Mouse (Mus musculus) activated CD4-positive, CD25-positive, alpha-beta regulatory T cell, adult 4 months (primary cell): ENCODE data around the gene Igdcc3. TPM values are rescaled to one million over a fixed set of nuclear protein-coding genes. Genes with fewer than 3 reads are reported as not detected.

ENCODE experiments used
- ATAC-seq: one replicate; pipeline ENCODE4 v1.8.0; 2017
- polyA plus RNA-seq, 2 experiments: library from polyadenylated mRNA; unstranded; fragments of 100-300 nt; shearing (Covaris generic); gene quantifications; one replicate each; pipeline ENCODE4 v1.2.1; 2017

Igdcc3 gene
- not detected for polyA plus RNA-seq

DNA sequence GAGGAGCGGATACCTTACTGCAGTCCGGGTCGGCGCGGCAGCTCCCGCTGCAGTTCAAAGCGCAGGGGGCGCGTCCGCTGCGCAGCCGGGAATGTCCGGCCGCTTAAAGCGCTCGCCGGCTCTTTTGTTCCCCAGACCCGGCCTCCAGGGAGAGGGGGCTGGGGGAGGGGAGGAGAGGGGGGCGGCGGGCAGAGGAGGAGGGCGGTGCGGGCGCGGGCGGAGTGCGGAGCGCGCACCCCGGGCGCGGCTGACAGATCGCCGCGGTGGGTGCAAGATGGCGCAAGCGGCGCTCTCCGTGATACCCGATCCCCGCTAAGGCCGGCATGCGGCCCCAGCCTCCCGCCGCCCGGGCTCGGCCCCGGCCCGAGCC lies at the start of gene Igdcc3:
Igdcc3 (plus strand) TSS at position 254 of the 370 bp plus-strand sequence.
- no peak for ATAC-seq

DNA sequence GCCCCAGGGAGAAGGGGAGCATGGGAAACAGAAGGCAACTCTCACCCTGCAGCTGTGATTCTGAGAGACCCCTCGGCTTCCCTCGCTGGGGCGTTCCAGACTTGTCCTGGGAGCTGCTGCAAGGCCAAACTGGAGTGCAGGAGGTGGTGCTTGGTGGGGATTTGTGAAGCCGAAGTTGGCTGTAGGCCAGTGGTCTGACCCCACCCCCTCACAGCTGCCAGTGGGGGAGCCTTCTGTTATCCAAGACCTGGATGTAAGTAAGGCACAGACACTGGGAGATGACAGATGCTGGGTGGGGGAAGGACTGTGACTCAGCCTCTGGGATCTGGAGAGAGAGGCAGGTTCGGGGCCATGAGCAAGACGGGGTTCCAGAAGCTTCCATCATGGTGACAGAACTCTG lies 46.8 kb upstream of the Igdcc3 start:
- no peak for ATAC-seq

DNA sequence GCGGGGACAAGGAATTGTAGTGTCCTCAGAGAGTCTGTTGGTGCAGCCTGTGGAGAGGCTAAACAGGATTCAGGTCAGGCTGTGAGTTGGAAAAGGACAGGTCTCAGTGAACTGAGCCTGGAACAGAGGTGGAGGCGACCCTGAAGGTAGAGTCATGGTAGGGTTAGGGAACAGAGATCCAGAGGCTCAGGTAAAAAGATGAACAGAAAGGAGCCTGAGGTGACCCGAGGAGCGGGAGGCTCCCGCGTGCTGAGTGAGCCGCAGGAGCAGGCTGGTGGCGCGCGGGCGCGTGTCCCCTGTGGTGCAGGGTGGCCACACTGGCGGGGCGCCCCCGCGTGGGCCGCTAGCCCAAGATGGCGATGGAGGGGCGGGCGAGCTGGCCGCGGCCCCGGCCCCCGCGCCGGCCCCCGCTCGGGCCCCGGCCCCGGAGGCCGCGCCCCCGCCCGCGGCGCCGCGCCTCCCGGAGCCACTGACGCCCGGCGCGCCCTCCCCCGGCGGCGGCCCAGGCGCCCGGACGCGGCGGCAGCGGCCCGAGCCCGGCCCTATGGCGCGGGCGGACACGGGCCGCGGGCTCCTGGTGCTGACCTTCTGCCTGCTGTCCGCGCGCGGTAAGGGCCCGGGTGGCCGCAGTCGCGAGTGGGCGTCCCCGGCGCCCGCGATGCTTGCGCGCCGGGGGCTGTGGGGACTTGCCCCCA lies 39.9 kb upstream of the Igdcc3 start, which contains the start of gene Igdcc4:
Igdcc4 (plus strand) TSS at position 496 of the 695 bp plus-strand sequence.
- ATAC-seq, result no peak

DNA sequence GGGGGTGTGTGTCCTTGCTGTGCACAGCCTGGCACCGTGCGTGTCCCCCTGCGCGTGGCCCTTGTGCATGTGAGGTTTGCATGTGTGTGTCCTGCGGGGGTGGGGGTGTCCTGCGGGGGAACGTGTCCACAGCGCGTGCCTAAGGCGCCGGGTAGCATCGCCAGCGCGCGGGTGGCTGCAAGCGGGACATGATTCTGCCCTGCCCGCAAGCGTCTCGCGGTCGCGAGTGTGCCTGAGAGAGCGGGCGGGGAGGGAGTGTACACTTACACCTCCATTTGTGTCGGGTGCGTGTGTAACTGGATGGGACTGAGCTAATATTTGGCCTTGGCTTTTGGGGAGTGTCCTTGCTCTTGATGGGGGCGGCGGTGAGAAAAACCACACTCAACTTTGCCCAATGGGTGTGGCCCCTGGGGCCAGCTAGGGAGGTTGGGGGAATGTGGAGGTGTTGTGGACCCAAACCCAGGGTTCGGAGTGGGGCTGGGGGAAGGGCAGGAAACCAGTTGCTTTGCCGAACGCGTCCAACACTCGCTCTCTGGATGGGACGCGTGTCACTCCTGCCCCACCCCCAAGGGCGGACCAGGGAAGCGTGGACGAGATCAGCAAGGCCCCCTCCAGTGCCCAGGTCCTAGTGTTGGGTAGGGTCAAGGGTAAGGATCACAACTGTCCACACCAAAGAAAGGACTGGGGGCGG lies 39.2 kb upstream of the Igdcc3 start:
- no peak for ATAC-seq

DNA sequence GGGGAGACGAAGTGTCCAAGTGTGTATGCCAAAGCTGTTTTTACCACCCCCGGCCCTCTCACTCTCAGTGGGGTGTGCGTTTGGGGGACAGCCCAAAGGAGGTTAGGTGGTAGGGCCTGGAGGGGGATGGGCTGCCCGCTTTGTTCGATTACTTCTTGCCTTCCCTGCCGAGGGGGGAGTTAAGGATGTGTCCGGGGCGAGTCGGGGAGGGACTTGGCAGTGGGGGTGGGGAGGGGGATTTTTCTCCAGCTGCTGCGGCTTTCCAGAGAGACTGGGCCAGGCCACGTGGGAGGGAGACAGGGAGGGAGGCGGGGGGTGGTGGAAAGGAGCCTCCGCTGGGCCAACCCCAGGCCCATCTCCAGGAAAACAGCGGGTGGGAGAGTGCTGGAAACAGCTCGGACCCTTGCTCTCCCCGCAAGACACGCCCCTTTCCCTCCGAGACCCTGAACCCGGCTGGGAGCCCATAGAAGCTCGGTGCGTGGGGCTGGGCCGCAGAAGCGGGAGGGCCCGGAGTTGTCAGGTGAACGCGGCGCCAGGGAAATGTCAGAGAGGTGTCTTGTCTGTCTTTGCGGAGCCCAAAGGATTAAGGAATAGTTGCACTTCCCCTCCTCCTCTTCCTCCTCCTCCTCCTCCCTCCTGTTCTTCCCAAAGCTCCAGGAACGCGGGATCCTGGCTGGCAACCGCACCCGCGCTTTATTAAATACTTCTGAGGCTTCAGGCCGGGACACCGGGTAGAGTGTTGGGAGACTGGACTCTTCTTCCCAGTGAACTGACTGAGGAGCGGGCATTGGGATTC lies 38.4 kb upstream of the Igdcc3 start:
- no peak for ATAC-seq

DNA sequence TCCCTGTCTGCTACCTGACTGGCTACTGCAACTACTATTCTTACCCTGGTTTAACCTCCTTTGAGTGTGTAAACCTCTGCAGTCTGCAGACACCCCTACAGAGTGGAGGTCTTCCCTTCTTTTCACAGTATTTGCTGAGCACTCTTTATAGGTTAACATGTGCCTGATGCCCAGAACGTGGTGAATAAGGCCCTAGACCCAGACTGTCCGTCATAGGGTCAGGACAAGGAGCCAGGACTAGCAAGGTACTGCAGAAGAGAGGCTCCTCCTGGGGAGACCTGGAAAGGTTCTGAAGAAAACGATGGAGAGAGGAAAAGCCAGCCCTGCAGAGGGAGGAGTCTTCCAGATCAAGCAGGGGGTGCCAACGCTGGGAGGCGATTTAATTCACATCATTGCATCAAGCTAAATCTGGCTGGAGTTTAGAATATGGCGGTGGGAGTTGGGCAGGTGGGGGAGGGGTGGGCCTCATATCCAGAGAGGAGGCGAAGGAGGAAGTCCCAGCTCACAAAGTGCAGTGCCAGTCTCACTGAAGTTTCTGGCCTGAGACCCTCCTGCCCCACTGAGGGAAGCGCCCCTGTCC lies 37.7 kb upstream of the Igdcc3 start:
- ATAC-seq, result no peak

DNA sequence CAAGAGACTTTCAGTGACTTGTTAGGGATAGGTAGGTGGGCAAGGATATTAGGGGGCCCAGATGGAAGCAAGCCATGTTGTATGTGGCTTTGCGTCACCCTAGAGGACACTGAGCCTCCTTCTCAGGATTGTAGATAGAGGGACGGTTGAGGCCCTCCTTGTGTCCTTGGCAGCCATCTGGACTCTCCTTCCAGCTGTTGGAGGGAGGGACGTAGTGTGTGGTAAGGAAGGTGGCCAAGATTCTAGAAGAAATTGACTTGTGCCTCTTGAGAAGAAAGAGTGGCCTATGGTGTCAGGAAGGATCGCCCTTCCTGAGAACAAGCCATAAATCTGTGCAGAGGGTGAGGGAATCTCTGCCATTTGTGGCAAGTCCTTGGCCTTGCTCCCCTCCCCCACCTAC lies 34.2 kb upstream of the Igdcc3 start:
- ATAC-seq, result no peak

DNA sequence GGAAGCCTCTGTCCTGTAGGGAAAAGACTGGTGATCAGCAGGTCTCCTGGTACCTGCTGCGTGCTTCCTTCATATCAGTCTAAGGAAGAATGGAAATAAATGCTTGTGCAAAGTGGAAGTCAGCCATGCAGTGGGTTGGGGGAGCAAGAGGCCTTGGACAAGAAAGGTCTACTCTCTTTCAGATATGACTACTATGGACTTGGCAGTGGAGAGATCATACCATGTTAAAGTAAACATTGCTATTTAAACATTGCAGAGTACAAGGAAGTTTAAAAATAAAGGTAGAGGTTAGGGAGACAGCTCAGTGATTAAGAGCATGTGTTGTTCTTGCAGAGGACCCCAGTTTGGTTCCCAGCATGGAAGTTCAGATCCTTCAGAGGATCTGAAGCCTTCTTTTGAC lies 33.1 kb upstream of the Igdcc3 start:
- ATAC-seq, result no peak

DNA sequence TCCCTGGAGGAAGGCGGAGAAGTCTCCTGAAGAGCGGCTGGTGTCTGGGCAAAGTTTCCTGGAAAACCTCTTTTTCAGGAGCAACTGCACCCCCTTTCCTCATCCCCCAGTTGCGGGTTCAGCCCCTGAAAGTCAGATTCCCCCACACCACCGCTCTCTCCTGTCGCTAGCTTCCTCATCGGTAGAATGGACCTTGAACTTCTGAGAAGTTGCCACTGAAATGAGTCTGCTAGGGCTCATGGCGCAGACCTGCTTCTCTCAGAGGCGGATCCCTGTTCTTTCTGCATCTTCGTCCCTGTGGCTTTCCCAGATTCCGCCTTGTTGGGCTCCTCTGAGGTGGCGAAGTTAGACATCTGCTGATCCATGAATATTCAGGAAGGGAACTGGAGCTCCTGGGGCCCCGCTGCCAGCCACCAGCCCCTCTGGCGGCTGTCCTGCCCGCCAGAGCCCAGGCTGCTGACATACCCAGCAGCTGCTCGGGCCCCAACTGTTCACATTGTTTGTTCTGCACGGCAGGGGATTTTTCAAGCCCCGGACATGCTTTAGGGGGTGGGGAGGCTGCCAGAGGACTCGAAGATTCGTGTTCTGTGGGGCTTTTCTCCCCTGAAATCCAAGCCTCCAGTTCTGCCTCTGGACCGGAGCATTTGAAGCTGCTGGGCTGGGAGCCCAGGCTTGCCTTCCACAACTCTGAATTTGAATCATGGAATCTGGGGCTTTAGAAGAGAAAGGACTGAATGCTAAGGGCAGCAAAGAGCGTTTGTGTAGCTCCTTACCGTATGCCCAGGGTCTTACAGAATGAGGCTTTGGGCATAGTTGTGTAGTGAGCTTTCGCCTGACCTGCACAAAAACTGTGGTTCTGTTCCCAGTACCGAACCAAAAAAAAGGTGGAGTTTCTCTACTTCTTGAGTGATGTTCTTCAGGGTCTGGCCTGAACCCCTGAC lies 31.6 kb upstream of the Igdcc3 start:
- ATAC-seq, result no peak

DNA sequence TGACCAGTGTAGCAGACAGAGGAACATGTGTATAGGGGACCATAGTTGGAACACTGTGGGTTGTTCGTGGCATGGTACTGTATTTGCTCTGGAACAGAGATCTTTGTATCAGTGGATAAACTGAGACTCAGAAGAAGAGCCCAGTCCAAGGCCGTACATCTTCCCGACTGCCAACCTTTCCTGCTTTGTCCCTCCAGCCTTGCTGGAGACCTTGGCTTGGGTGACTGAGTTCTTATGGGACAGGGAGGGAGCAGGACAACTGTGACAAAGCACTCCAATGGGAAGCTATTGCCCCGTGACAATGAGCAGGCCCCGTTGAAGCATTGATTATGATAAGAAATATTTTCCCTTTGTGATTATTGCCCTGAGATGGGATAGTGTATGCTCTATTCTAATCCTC lies 29.3 kb upstream of the Igdcc3 start:
- ATAC-seq, result no peak

DNA sequence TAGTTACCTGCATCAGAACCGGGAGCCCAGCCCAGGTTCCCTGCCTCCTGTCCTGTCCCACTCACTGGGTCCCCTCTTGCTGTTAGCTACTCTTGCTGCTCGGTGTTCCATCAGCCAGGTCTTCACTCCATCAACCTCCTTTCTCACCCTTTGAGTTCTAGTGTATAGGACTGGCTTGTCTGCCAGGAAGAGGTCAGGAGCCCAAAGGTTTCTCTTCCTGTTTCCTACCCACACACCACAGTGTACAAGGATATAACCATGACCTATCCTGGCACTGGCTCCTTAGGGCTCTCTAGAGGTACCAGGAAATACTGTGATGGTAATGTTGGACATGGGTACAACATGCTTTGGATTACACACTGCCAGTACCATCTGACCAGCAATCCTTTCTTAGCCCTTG lies 27.3 kb upstream of the Igdcc3 start:
- ATAC-seq, result no peak

DNA sequence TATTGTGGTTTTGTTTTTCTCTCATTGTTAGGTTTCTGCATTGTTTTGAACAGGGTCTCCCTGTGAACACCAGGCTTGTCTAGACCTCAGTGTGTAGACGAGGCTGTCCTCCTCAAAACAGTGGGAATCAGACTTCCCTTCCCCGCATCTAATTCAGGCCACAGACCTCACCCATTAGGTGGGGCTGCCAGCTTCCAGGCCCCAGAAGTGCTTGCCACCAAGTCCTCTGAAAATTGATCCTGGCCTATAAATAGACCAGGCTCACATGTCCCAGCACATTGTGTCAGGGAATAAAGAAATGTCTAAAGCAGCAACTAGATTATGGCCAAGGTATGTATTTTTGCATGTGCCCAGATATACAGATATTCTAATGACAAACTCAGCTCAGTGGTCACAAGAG lies 25.1 kb upstream of the Igdcc3 start:
- no peak for ATAC-seq

DNA sequence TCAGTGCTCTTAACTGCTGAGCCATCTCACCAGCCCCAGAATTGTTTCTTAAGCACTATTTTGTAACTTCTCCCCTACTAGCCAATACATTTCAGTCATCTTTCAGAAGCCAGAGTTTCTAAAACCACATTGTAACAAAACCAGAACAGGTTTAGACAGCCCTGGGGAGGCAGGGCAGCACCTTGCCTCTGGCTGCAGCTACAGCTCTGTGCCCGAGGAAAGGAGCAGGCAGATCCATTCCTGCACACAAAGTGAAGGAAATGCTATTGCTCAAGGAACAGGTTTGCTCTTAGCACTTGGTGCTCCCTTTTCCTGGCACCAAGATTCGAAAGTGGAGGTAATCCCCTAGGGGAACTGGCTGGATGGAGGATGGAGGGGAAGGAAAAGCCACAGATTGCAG lies 23.5 kb upstream of the Igdcc3 start:
- ATAC-seq, result no peak

DNA sequence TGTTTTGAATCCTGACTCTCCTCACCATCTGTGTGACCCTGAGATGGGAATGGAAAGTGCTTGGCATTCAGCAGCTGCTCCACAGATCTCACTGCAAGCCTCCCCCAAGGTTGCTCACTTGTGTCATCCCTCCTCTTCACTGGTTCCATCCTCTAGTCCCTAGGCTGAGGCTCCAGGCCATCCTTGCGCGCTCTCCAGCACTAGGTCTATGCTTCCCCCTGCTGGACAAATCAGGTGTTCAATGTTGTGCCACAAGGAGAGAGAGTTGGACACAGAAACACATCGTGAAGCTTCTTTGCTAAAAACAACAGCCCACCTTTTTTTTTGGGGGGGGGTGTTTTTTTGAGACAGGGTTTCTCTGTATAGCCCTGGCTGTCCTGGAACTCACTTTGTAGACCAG lies 20.1 kb upstream of the Igdcc3 start:
- ATAC-seq, result no peak

DNA sequence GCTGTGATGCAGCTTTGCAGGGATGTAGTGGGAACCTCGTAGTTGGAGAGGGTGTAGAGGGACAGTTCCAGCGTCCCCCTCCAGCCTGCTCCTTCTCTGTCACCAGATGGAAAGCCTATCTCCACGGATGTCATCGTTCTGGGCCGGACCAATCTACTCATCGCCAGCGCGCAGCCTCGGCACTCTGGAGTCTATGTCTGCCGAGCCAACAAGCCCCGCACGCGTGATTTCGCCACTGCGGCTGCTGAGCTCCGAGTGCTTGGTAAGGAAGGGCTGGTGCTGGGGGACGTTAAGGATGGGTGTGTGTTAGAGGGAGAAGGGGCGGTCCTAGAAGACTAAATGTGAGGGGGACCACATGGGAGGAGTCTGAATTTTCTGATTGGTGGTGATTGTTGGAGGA lies 18.4 kb upstream of the Igdcc3 start:
- ATAC-seq, result no peak

DNA sequence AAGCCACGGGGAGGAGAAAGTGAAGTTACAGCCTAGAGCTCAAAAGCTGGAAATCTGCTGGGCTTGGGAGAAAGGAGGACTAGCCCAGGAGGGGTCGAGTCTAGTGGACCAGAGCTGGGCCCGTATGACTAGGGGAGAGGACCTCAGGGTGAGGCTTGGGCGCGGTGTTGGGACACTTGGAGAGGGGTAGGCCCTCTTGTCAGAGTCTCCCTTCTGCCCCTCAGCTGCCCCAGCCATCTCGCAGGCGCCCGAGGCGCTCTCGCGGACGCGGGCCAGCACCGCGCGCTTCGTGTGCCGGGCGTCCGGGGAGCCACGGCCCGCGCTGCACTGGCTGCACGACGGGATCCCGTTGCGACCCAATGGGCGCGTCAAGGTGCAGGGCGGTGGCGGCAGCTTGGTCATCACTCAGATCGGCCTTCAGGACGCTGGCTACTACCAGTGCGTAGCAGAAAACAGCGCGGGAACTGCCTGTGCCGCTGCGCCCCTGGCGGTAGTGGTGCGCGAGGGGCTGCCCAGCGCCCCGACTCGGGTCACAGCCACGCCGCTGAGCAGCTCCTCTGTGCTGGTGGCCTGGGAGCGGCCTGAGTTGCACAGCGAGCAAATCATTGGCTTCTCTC lies 17.3 kb upstream of the Igdcc3 start:
- ATAC-seq, result no peak

DNA sequence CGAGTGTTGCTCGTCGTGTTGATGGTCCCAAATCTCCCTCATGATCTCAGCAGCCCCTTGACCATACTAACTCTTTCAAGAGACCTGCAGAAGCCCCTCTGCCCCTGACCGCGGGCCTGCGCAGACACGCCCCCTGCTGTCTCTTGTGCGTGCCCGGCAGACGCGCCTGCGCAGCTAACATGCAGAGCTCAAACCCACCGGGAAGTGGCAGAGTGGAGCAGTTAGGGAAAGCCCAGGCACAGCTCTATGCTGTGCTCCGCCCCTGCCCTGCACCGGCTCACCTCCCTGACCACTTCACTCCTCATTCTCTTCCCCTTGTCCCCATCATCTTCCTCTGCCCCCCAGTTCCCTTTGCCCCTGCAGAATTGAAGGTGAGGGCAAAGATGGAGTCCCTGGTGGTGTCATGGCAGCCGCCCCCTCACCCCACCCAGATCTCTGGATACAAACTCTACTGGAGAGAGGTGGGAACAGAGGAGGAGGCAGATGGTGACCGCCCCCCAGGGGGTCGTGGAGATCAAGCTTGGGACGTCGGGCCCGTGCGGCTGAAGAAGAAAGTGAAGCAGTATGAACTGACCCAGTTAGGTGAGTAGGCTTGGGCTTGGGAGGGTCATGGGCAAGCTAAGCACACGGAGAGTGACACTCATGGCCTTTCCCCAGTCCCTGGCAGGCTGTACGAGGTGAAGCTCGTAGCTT lies 12.7 kb upstream of the Igdcc3 start:
- no peak for ATAC-seq

DNA sequence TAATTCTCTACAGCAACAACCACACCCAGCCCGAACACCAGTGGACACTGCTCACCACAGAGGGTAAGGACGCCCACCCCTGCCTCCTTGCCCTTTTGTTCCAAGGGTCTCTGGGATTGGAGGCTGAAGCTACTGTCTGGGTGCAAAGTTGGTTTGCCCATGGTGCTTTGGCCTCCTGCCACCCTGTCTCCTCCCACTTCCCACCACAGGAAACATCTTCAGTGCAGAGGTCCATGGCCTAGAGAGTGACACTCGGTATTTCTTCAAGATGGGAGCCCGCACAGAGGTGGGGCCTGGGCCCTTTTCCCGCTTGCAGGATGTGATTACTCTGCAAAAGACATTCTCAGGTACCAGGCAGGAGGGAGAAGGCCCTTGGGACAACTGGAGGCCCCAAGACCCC lies 9.3 kb upstream of the Igdcc3 start:
- ATAC-seq, result no peak

DNA sequence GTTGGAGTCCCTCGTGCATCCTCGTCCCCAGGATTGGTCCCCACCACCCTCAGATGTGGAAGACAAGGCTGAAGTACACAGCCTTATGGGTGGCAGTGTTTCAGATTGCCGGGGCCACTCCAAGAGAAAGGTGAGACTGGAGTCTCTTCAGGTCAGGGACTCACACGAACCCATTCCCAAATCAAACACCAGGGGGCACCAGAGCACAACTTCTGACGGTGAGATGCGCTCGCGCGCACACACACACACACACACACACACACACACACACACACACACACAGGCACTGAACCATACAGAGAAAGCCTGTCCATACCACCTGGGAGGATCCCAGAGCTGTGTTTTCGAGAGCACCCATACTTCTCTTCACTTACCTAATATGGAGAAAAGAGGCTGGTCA lies 7.2 kb upstream of the Igdcc3 start:
- no peak for ATAC-seq

DNA sequence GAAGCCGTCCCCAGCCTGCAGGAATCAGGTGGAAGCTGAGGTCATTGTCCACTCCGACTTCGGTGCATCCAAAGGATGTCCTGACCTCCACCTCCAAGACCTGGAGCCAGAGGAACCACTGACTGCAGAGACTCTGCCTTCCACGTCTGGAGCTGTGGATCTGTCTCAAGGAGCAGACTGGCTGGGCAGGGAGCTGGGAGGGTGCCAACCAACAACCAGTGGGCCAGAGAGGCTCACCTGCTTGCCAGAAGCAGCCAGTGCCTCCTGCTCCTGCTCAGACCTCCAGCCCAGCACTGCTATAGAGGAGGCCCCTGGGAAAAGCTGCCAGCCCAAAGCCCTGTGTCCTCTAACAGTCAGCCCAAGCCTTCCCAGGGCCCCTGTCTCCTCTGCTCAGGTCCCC lies 5.9 kb upstream of the Igdcc3 start:
- no peak for ATAC-seq

DNA sequence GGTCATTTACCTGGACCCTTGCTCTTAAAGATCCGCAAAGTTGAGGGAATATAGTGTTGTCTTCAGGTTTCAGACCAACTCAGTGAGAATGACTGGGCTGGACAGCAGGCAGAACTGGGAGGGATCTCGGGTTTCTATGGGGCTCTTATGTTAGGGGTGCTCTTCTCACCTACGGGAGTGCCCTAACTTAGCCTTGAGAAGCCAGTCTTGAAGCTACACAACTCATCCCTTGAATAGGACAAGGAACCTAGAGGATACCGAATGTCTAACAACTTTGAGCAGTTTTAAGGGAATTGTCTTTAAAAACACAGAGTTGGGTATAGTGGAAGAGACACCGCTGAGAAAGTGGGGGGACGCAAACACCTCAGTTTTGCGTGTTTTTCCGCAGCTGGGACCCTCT lies 498 bp upstream of the Igdcc3 start:
- no peak for ATAC-seq
